Mouse (Mus musculus): ENCODE data around the gene Epo.
A peak's percentile ranks its signal among the peaks of the same experiment; 100 is the strongest.

Epo gene

GRCm38 (mm10) chr5:137519691-137520550, 13.1 kb downstream of the Epo start:
- no peak for DNase-seq (ENCODE audit: extremely low spot score)

- DNase-seq (ENCODE audit: extremely low spot score) = no peak
Observed at GRCm38 (mm10) chr5:137518436-137518835, 14.6 kb downstream of the Epo start, which contains the start of gene Gigyf1. TSS of gene Gigyf1 (plus strand) at chr5:137518548.

- DNase-seq (ENCODE audit: extremely low spot score) = no peak
Observed at GRCm38 (mm10) chr5:137514811-137515210, 18.2 kb downstream of the Epo start.

- no peak for DNase-seq (ENCODE audit: extremely low spot score)
Observed at GRCm38 (mm10) chr5:137513951-137514721, 18.9 kb downstream of the Epo start.

- DNase-seq (ENCODE audit: extremely low spot score) = peak; percentile 64
Observed at GRCm38 (mm10) chr5:137512847-137513794, 19.9 kb downstream of the Epo start.

- DNase-seq (ENCODE audit: extremely low spot score) = no peak
Observed at GRCm38 (mm10) chr5:137511706-137512105, 21.3 kb downstream of the Epo start.

- DNase-seq (ENCODE audit: extremely low spot score) = no peak
Observed at GRCm38 (mm10) chr5:137510573-137511390, 22.3 kb downstream of the Epo start.

- peak; percentile 88 for DNase-seq (ENCODE audit: extremely low spot score)
Observed at GRCm38 (mm10) chr5:137510014-137510501, 23.0 kb downstream of the Epo start.

GRCm38 (mm10) chr5:137504041-137504440, 29.0 kb downstream of the Epo start:
- no peak for DNase-seq (ENCODE audit: extremely low spot score)

- DNase-seq (ENCODE audit: extremely low spot score) = peak; percentile 92
Observed at GRCm38 (mm10) chr5:137502667-137503110, 30.4 kb downstream of the Epo start.

GRCm38 (mm10) chr5:137501709-137502666, 31.1 kb downstream of the Epo start, which contains the start of gene Pop7:
TSS of gene Pop7 (minus strand) at chr5:137502518.
- DNase-seq (ENCODE audit: extremely low spot score) = peak; percentile 100

- DNase-seq (ENCODE audit: extremely low spot score) = no peak
Observed at GRCm38 (mm10) chr5:137500186-137500585, 32.9 kb downstream of the Epo start.

- no peak for DNase-seq (ENCODE audit: extremely low spot score)
Observed at GRCm38 (mm10) chr5:137493831-137494230, 39.2 kb downstream of the Epo start.

- DNase-seq (ENCODE audit: extremely low spot score) = no peak
Observed at GRCm38 (mm10) chr5:137491559-137491958, 41.5 kb downstream of the Epo start.

- DNase-seq (ENCODE audit: extremely low spot score) = no peak
Observed at GRCm38 (mm10) chr5:137487616-137488015, 45.4 kb downstream of the Epo start.

- no peak for DNase-seq (ENCODE audit: extremely low spot score)
Observed at GRCm38 (mm10) chr5:137485851-137486155, 47.2 kb downstream of the Epo start.

GRCm38 (mm10) chr5:137485071-137485850, 47.8 kb downstream of the Epo start:
- DNase-seq (ENCODE audit: extremely low spot score) = peak; percentile 61

GRCm38 (mm10) chr5:137481897-137482296, 51.1 kb downstream of the Epo start:
- DNase-seq (ENCODE audit: extremely low spot score) = peak; percentile 80

- DNase-seq (ENCODE audit: extremely low spot score) = peak; percentile 81
Observed at GRCm38 (mm10) chr5:137481138-137481537, 51.9 kb downstream of the Epo start.

All from embryo, embryonic 9.5 days (tissue).